Mouse (Mus musculus) macrophage (primary cell): ENCODE results near the gene Lims1. TPM values are rescaled to one million over a fixed set of nuclear protein-coding genes. Genes with fewer than 3 reads are reported as not detected.
"Not testable (repeated sequence)": the region's sequence is repeated elsewhere in the genome, so short reads cannot be mapped to it uniquely, and the experiment has no call there.

Experiments
- H3K27ac ChIP-seq: fragments of 350-480 bp; formaldehyde crosslinking; 2 replicates; pipeline ENCODE4 v1.9.0; 2021
- H3K36me3 ChIP-seq: fragments of 350-480 bp; formaldehyde crosslinking; 2 replicates; pipeline ENCODE4 v1.9.0; 2021; ENCODE audit errors: inconsistent target
- H3K4me3 ChIP-seq: fragments of 350-480 bp; formaldehyde crosslinking; 2 replicates; pipeline ENCODE4 v1.9.0; 2021; ENCODE audit errors: inconsistent target
- H3K79me2 ChIP-seq: fragments of 350-480 bp; formaldehyde crosslinking; 2 replicates; pipeline ENCODE4 v1.9.0; 2021; ENCODE audit errors: inconsistent target
- WGBS: methylation state at CpG from one replicate; pipeline ENCODE4 v1.1.7; 2026; ENCODE audit warnings: inconsistent platforms; ENCODE audit not compliant: missing documents; 5-methylcytosine and 5-hydroxymethylcytosine counted together
- polyA plus RNA-seq: library from polyadenylated mRNA; stranded (reverse); fragments of 250-400 nt; gene quantifications from 3 replicates; pipeline ENCODE4 v1.2.4, GENCODE M21; 2018; ENCODE audit warnings: inconsistent platforms

Lims1 gene
- polyA plus RNA-seq, 1 experiment from 2014 or later: 41.0 TPM

DNA sequence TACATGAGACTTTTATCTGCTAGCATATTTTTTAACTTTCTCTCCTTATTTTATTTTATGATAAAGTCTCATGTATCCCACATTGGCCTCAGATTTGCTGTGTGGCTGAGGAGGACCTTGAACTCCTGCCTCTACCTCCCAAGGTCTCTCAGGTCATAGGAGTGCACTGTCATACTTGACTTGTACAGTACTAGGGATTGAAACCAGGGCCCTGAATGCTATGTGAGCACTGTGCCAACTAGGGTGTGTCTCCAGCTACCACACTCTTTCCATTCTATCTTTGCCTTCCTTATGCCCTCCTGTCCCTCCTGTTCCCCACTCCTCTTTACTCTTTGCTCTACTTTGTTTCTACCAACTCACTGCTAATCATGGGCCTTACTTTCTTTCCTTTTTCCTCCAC lies 7.4 kb downstream of the Lims1 start:
- Histone ChIP-seq H3K79me2 (peaks cover 100% of the 10 kb centered on the region), H3K36me3 (no peaks in the 10 kb centered on the region), H3K27ac (0 out of 2 replicates have a peak overlapping the region, but pooled peaks have one; percentile 10), H3K4me3 (no peak overlapping the region)

DNA sequence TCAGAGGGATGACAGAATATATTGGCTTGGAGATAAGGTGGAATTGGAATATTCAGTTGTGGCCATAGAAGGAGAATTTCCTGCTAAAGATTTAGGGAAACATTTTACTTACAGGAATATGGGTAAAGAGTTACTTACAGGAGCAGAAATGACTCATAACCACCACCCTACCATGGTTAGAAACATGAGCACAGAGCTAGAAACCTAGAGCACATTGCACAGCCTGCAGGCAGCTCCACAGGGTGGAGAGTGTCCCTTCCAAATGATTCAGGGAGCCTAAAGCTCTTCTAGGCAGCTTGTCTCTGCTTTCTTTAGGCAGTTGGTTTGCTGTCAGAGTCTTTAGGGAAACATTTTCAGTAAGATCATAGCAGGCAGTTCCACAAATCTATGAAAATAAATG lies 8.5 kb downstream of the Lims1 start:
- no peaks in the 10 kb centered on the region for H3K36me3 ChIP-seq
- peak overlapping the region; percentile 48 for H3K27ac ChIP-seq
- no peak overlapping the region for H3K4me3 ChIP-seq
- H3K79me2 ChIP-seq: peaks cover 100% of the 10 kb centered on the region

DNA sequence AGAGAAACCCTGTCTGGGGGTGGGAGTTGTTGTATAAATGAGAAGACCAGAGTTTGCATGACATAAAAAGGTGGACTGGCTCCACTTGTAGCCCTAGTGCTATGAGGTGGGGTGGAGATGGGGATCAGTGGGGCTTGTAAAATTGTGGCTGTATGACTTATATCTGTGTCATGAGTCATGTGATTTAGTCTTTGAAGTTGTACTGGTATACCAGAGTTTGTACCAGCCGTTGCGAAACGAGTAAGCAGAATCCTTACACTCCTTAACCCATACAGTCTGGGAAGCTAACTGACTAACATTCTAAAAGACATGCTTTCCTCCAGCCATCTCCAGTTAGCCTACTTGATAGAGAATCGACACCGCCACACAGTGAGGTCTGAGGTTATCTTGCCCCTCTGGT lies 10.1 kb downstream of the Lims1 start:
- 53% methylated on average over 5 of the region's 5 CpGs for WGBS
- Histone ChIP-seq H3K27ac (peak overlapping the region; percentile 38), H3K36me3 (no peaks in the 10 kb centered on the region), H3K4me3 (no peak overlapping the region), H3K79me2 (peaks cover 100% of the 10 kb centered on the region)

DNA sequence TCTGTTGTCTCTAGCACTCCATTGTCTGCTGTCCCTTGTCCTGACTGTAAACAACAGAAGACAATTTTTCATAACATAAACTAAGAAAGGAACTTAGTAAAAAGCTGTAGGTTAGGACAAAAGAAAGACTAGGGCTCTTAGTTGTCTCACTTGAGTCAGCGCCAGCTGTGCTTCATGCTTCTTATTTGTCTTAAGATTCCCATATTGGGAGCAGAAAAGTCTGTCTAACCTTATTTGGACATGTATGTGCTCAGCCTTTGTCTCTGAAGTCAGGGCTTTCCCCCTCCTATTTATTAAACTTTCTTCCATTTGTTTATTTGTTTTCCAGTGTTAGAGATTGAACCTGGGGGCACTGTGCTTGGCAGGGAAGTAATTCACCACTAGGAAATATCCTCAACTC lies 12.9 kb downstream of the Lims1 start:
- Histone ChIP-seq H3K36me3 (no peaks in the 10 kb centered on the region), H3K27ac (no peak overlapping the region), H3K79me2 (peaks cover 100% of the 10 kb centered on the region), H3K4me3 (no peak overlapping the region)
- WGBS: 100% methylated on average over 1 of the region's 1 CpGs

DNA sequence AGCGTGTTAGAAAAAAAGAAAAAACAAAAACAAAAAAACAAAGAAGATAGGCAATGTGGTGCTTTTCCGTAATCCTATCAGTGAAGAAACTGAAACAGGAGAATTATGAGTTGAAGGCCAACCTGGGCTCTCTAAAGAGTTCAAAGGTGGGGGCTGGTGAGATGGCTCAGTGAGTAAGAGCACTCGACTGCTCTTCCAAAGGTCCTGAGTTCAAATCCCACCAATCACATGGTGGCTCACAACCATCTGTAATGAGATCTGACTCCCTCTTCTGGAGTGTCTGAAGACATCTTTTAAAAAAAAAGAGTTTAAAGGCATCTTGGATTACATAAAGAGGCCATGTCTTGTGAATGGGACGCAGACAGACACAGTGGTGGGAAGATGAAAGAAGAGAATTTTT lies 13.8 kb downstream of the Lims1 start:
- not testable (repeated sequence) for H3K4me3 ChIP-seq, H3K36me3 ChIP-seq, H3K27ac ChIP-seq
- peaks cover 100% of the 10 kb centered on the region for H3K79me2 ChIP-seq
- 94% methylated on average over 4 of the region's 4 CpGs for WGBS

DNA sequence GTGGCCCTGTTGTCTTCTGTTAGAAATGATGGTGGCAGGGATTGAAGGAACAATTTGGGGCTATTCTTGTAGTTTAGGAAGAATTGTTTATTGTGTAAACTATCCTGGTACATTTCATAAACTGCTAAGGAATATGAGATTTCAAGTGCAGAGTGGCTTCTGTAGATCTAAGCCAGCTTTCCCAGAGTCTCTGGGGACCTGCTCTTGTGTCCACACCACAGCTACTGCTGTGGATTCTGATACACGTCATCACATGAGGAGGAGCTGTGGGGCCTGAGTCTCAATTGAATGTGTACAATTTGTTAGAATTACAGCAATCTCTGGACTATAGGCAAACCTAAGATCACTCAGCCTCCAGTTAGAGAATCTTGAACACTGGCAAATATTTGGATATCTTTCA lies 15.3 kb downstream of the Lims1 start:
- Histone ChIP-seq H3K36me3 (no peaks in the 10 kb centered on the region), H3K27ac (no peak overlapping the region), H3K4me3 (no peak overlapping the region), H3K79me2 (peaks cover 100% of the 10 kb centered on the region)
- WGBS: 90% methylated on average over 1 of the region's 1 CpGs

DNA sequence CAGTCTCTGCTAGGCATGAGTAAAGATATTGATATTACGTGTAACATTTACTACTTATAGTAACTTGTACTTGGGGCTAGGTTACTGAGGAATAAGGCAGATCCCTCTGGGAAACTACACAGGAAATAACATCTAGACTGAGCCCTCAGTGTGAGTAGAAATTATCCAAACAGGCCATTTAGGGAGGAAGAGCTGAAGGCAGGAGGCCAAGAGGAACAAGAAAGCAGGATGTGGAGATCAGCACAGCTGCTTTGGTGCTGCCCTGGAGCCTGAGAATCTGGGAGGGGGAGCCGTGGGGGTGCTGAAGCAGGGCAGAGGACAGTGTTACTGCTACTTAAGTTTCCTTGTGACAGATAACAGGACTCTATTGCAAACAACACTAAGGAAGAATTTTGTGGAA lies 18.4 kb downstream of the Lims1 start:
- peaks cover 100% of the 10 kb centered on the region for H3K79me2 ChIP-seq
- 14% methylated on average over 2 of the region's 2 CpGs for WGBS
- H3K36me3 ChIP-seq: no peaks in the 10 kb centered on the region
- H3K27ac ChIP-seq: peak overlapping the region; percentile 40; the same call in 1 of the 2 replicates
- no peak overlapping the region for H3K4me3 ChIP-seq

DNA sequence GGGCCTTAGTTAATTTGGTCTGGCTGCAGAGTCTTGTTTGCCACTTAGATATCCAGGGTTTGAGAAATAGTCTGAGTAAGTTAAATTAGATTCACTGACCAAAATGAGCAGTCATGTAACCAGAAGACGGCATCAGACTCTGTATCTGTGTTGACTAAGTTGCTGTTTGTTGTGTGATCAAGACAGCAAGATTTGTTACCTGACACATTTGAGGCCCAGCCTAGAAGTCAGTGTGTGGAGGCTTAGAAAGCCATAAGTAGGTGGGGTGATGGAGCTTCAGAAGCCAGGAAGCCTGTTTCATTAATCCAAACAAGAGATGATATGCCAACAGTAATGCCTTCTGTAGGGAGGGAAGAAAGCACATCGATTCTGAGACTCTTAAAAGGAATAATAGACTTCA lies 18.9 kb downstream of the Lims1 start:
- 0 out of 2 replicates have a peak overlapping the region, but pooled peaks have one; percentile 0 for H3K27ac ChIP-seq
- no peaks in the 10 kb centered on the region for H3K36me3 ChIP-seq
- no peak overlapping the region for H3K4me3 ChIP-seq
- H3K79me2 ChIP-seq: peaks cover 100% of the 10 kb centered on the region
- 77% methylated on average over 2 of the region's 2 CpGs for WGBS

DNA sequence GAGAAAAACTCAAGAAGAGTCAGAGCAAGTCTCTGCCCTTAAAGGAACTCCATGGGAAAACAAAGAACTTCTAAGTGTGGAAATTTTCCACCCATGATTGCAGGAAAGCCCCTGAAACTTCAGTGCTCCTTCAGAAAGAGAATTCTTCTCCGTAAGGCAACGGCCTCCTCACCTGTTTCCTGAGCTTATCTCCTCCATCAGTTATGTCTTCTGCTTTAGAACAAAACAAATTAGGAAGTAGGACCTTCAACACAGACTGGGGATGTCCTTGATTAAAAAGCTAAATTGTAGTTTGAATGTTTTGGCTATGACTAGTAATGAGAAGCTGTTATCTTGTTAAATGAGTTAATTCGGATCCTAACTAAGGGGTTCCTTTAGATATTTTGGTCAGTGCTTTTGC lies 20.3 kb downstream of the Lims1 start:
- WGBS: 51% methylated on average over 3 of the region's 3 CpGs
- Histone ChIP-seq H3K4me3 (no peak overlapping the region), H3K79me2 (peaks cover 99% of the 10 kb centered on the region), H3K36me3 (no peaks in the 10 kb centered on the region), H3K27ac (no peak overlapping the region)

DNA sequence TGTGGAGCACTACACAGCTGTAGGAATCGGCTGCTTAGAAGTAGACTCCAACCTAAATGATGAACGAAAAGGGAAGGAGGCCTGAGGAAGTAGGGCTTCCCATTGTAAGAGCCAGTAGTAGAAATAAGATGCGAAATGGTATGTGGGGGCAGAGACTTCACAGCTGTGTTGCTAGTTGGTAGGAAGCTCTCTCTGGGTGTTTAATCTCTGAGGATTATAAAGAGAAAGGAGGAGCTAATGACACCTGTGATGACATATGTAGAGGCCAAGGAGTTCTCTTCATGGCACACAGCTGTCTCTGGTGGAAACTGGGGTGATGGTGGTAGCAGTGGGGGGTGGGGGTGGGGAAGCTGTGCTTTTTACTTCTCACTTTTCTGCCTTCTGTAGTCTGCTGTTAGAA lies 27.3 kb downstream of the Lims1 start:
- Histone ChIP-seq H3K27ac (peak overlapping the region; percentile 78), H3K4me3 (no peak overlapping the region), H3K79me2 (peaks cover 78% of the 10 kb centered on the region), H3K36me3 (no peaks in the 10 kb centered on the region)
- WGBS: 0% methylated on average over 3 of the region's 3 CpGs

DNA sequence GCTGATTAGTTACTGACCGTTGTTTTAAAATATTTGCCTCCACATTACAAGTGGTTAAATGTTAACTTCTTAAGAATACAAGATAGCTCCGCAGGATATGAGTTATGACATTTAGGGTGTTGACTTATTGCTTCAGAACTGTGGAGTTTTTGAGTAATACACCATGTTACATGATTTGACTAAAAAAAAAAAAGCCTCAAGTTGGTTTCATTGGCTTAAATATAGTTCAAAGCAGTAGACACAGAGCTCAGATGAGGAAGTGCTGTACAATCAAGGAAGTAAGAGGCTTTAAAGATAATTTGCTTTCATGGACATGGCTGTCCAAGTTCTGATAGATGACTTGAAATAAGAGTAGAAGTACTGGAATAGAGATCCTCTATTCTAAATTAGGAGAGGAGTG lies 28.4 kb downstream of the Lims1 start:
- WGBS: 0% methylated on average over 2 of the region's 2 CpGs
- H3K79me2 ChIP-seq: peaks cover 78% of the 10 kb centered on the region
- H3K27ac ChIP-seq: peak overlapping the region; percentile 78

DNA sequence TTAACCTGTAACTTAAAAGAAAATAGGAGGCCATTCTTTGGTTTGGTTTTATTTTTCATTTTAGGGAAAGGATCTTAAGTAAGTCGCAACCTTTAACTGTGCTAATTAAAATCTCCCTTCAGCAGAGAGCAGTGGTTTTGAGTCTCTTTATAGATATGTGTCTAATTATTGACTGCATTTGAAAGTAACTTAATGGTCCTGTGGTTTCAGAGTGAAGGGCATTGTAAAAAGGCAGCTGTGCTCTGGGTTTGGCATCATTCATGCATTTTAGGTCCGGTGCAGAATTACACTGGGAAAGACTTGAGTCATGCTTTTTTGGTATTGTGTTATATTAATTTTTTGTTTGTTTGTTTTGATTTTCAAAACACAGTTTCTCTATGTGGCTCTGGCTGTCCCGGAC lies 29.1 kb downstream of the Lims1 start:
- H3K79me2 ChIP-seq: peaks cover 78% of the 10 kb centered on the region
- H3K4me3 ChIP-seq: peak overlapping the region; percentile 42
- 48% methylated on average over 3 of the region's 3 CpGs for WGBS
- no peaks in the 10 kb centered on the region for H3K36me3 ChIP-seq
- peak overlapping the region; percentile 78 for H3K27ac ChIP-seq

More for the DNA sequence above, 28.4 kb downstream of the Lims1 start:
- Histone ChIP-seq H3K4me3 (peak overlapping the region; percentile 42), H3K36me3 (no peaks in the 10 kb centered on the region)

DNA sequence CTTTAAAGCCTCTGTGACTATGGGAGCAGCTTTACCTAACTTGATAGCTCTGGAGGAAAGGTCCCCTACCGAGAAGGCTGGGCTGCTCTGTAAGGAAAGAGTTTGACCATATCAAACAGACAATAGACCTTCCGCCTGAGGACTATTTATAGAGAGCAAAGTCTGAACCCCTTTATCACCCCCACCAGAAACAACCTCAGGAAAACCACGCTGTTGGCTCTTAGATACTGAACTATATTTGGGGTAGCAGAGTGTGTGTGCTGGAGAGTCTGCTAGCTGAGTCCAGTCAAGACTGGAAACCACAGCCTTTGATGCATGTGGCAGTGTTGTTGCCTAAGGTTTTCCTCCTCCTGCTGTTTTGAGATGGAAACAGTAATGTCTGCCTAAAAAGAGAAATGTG lies 31.3 kb downstream of the Lims1 start:
- H3K27ac ChIP-seq: peak overlapping the region; percentile 2; the same call in 1 of the 2 replicates
- no peak overlapping the region for H3K4me3 ChIP-seq
- no peaks in the 10 kb centered on the region; the same call in 1 of the 2 replicates for H3K36me3 ChIP-seq
- WGBS: 8% methylated on average over 3 of the region's 3 CpGs
- H3K79me2 ChIP-seq: peaks cover 79% of the 10 kb centered on the region

DNA sequence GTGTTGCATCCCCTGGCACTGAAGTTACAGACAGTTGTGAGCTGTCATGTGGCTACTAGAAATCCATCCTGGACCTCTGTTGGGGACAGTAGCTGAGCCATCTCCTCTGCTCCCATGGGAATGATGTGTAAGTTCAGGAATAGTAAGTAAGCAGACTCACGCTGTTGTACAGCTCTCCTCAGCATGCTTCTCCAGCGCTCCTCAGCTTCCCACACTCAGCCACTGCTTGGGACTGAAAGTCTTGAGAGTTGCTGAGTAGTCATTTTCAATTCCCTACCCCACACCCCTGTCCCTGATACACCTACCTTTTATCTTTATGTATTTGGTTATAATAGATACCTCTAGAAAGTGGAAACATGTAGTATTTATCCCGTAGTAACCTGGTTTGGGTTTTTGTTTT lies 33.2 kb downstream of the Lims1 start:
- Histone ChIP-seq H3K27ac (no peak overlapping the region), H3K4me3 (no peak overlapping the region), H3K79me2 (peaks cover 97% of the 10 kb centered on the region), H3K36me3 (no peaks in the 10 kb centered on the region; the same call in 1 of the 2 replicates)
- WGBS: 93% methylated on average over 3 of the region's 3 CpGs

DNA sequence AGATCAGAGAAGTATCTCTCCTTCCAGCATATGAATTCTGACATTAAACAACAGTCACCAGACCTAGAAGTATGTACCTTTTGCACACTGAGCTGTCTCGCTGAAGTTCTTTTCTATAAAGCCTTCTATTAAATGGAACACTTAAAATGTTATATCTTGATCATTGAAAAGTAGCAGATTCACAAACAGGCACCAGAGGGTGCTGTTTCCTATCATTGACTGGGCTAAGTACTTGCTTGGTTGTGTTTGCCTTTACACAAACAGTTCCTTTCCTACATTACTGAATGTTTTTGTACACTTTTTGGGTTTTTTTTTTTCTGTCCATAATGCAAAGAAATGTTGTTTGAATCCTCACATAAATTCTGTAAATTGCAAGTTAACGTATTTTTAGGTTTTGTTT lies 35.9 kb downstream of the Lims1 start:
- Histone ChIP-seq H3K79me2 (peaks cover 100% of the 10 kb centered on the region), H3K36me3 (no peaks in the 10 kb centered on the region; the same call in 1 of the 2 replicates), H3K27ac (no peak overlapping the region), H3K4me3 (no peak overlapping the region)
- 74% methylated on average over 2 of the region's 2 CpGs for WGBS

DNA sequence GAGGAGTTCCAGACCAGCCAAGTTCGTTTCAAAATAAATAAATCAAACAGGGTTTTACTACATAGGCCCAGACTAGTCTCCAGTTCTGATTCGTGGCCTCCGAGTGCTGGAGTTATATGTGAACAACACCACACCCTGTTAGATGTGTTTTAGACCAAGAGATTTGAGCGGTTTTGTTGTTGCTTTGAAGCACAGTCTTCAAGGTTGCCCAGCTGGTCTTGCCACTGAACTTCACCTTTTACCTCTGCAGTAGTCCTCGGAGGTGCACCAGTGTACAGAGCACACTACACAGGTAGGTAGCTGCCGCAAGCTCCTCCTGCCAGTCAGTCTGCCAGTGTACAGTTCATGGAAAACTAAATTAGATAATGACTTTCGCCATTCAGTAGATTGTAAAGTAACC lies 36.7 kb downstream of the Lims1 start:
- H3K36me3 ChIP-seq: no peaks in the 10 kb centered on the region; the same call in 1 of the 2 replicates
- 91% methylated on average over 7 of the region's 7 CpGs for WGBS
- no peak overlapping the region for H3K27ac ChIP-seq
- no peak overlapping the region for H3K4me3 ChIP-seq
- peaks cover 100% of the 10 kb centered on the region for H3K79me2 ChIP-seq
